Mouse (Mus musculus) erythroblast, embryonic 14.5 days (primary cell): ENCODE measurements around the gene Kctd21. TPM values are rescaled to one million over a fixed set of nuclear protein-coding genes. Genes with fewer than 3 reads are reported as not detected.

Experiments used
- H3K27me3 ChIP-seq: 2 replicates; pipeline ENCODE4 v1.6.1; 2012; ENCODE audit warnings: inconsistent platforms; ENCODE audit not compliant: control insufficient read depth
- H3K36me3 ChIP-seq: 2 replicates; pipeline ENCODE4 v1.6.1; 2012; ENCODE audit warnings: mild to moderate bottlenecking, inconsistent platforms; ENCODE audit not compliant: control insufficient read depth
- H3K4me1 ChIP-seq: 2 replicates; pipeline ENCODE4 v1.6.1; 2012; ENCODE audit warnings: inconsistent platforms; ENCODE audit not compliant: control insufficient read depth
- H3K4me3 ChIP-seq: replicated peaks from 2 replicates; pipeline ENCODE3; 2012; ENCODE audit warnings: moderate library complexity, mild to moderate bottlenecking, inconsistent platforms
- H3K9me3 ChIP-seq: 2 replicates; pipeline ENCODE4 v1.6.1; 2012; ENCODE audit warnings: low read length, inconsistent platforms, mixed read lengths; ENCODE audit not compliant: control insufficient read depth
- GATA1 ChIP-seq: IDR thresholded peaks from 2 replicates; pipeline ENCODE4 v1.6.1; 2012; ENCODE audit warnings: low read length, inconsistent platforms, mixed read lengths
- TAL1 ChIP-seq: IDR thresholded peaks from 3 replicates; pipeline ENCODE4 v1.6.1; 2012; ENCODE audit warnings: low read length, inconsistent platforms, mixed read lengths
- polyA plus RNA-seq: library from polyadenylated mRNA; stranded (reverse); fragments of >175 nt; gene quantifications from 2 replicates; pipeline ENCODE4 v1.2.3, GENCODE M21; 2012

Kctd21 gene
- polyA plus RNA-seq, 1 experiment: not detected

- Histone ChIP-seq H3K27me3 (no peaks in the 10 kb centered on the region), H3K4me3 (no peak overlapping the region), H3K36me3 (no peaks in the 10 kb centered on the region), H3K4me1 (peaks cover 4% of the 10 kb centered on the region), H3K9me3 (no peaks in the 10 kb centered on the region)
- TF ChIP-seq TAL1 (no peak), GATA1 (no peak)
These were observed 10.8 kb downstream of the Kctd21 start for GRCm38 (mm10) chr7:97342961-97343360.

GRCm38 (mm10) chr7:97344655-97345054, 12.5 kb downstream of the Kctd21 start:
- H3K9me3 ChIP-seq: no peaks in the 10 kb centered on the region
- H3K4me3 ChIP-seq: no peak overlapping the region
- H3K27me3 ChIP-seq: no peaks in the 10 kb centered on the region
- H3K4me1 ChIP-seq: peaks cover 4% of the 10 kb centered on the region
- H3K36me3 ChIP-seq: no peaks in the 10 kb centered on the region
- TF ChIP-seq GATA1 (no peak), TAL1 (no peak)

- no peaks in the 10 kb centered on the region for H3K9me3 ChIP-seq
- H3K36me3 ChIP-seq: no peaks in the 10 kb centered on the region
- no peaks in the 10 kb centered on the region for H3K27me3 ChIP-seq
- TF ChIP-seq GATA1 (no peak), TAL1 (no peak)
- peaks cover 4% of the 10 kb centered on the region for H3K4me1 ChIP-seq
- no peak overlapping the region for H3K4me3 ChIP-seq
These were observed 13.2 kb downstream of the Kctd21 start for GRCm38 (mm10) chr7:97345229-97345871.

GRCm38 (mm10) chr7:97346111-97346821, 14.1 kb downstream of the Kctd21 start:
- Histone ChIP-seq H3K4me3 (no peak overlapping the region), H3K9me3 (no peaks in the 10 kb centered on the region), H3K36me3 (no peaks in the 10 kb centered on the region), H3K4me1 (peaks cover 4% of the 10 kb centered on the region), H3K27me3 (no peaks in the 10 kb centered on the region)
- TF ChIP-seq TAL1 (no peak), GATA1 (no peak)

- H3K27me3 ChIP-seq: no peaks in the 10 kb centered on the region
- H3K4me1 ChIP-seq: peaks cover under 1% of the 10 kb centered on the region; the same call in 1 of the 2 replicates
- no peaks in the 10 kb centered on the region for H3K9me3 ChIP-seq
- no peak for TF ChIP-seq TAL1
- TF ChIP-seq GATA1: no peak
- no peaks in the 10 kb centered on the region for H3K36me3 ChIP-seq
- H3K4me3 ChIP-seq: no peak overlapping the region
These were observed 14.7 kb downstream of the Kctd21 start for GRCm38 (mm10) chr7:97346822-97347166.

- H3K4me3 ChIP-seq: no peak overlapping the region
- H3K4me1 ChIP-seq: no peaks in the 10 kb centered on the region
- no peaks in the 10 kb centered on the region for H3K27me3 ChIP-seq
- no peaks in the 10 kb centered on the region for H3K9me3 ChIP-seq
- no peaks in the 10 kb centered on the region for H3K36me3 ChIP-seq
- TF ChIP-seq TAL1 (no peak), GATA1 (no peak)
These were observed 15.3 kb downstream of the Kctd21 start for GRCm38 (mm10) chr7:97347464-97347863.

- no peaks in the 10 kb centered on the region for H3K4me1 ChIP-seq
- no peaks in the 10 kb centered on the region for H3K36me3 ChIP-seq
- H3K27me3 ChIP-seq: no peaks in the 10 kb centered on the region
- no peak overlapping the region for H3K4me3 ChIP-seq
- TF ChIP-seq TAL1: no peak
- TF ChIP-seq GATA1: no peak
- no peaks in the 10 kb centered on the region for H3K9me3 ChIP-seq
These were observed 16.2 kb downstream of the Kctd21 start for GRCm38 (mm10) chr7:97348318-97348717.

GRCm38 (mm10) chr7:97348836-97349235, 16.7 kb downstream of the Kctd21 start:
- Histone ChIP-seq H3K27me3 (no peaks in the 10 kb centered on the region), H3K36me3 (no peaks in the 10 kb centered on the region), H3K4me3 (no peak overlapping the region), H3K9me3 (no peaks in the 10 kb centered on the region), H3K4me1 (no peaks in the 10 kb centered on the region)
- no peak for TF ChIP-seq GATA1
- no peak for TF ChIP-seq TAL1

- Histone ChIP-seq H3K4me1 (no peaks in the 10 kb centered on the region), H3K27me3 (no peaks in the 10 kb centered on the region), H3K9me3 (no peaks in the 10 kb centered on the region), H3K4me3 (no peak overlapping the region), H3K36me3 (no peaks in the 10 kb centered on the region)
- TF ChIP-seq GATA1 (no peak), TAL1 (no peak)
These were observed 17.3 kb downstream of the Kctd21 start for GRCm38 (mm10) chr7:97349438-97349837.
